16 mouse cellular contexts compared by ENCODE assay signal in genomic region chrX:109626979-109627761, GRCm38 (mm10).
"Had no signal": no experiment of that assay in that cellular context is flagged by ENCODE, and none has a peak within 500 bp of the region (broad histone marks: within the 10 kb centered on the region; RNA-seq: fewer than 3 reads in every experiment).

No protein-coding gene starts in this region.

- H3K27ac ChIP-seq: kidney, postnatal 0 days; limb, embryonic 12.5 days; liver, embryonic 13.5 days; lung, embryonic 15.5 days; macrophage; neural tube, embryonic 12.5 days had no signal

- H3K4me2 ChIP-seq: limb, embryonic 12.5 days; liver, embryonic 13.5 days; lung, embryonic 15.5 days; neural tube, embryonic 12.5 days had no signal

- H3K4me3 ChIP-seq: limb, embryonic 12.5 days; liver, embryonic 13.5 days; lung, embryonic 15.5 days; neural tube, embryonic 12.5 days had no signal

- H3K4me1 ChIP-seq: limb, embryonic 12.5 days; liver, embryonic 13.5 days; lung, embryonic 15.5 days; neural tube, embryonic 12.5 days had no signal

- ATAC-seq: liver, postnatal 0 days had no signal

- H3K36me3 ChIP-seq: limb, embryonic 12.5 days; liver, embryonic 13.5 days; lung, embryonic 15.5 days; neural tube, embryonic 12.5 days had no signal

- DNase-seq: kidney, adult 11 months; kidney, adult 9 months; kidney, postnatal 36 days; layer of hippocampus, adult 9-11 months; layer of hippocampus, postnatal 36 days; liver; liver, embryonic 13.5 days; liver, postnatal 0 days; lung, postnatal 14 days; right cerebral cortex, postnatal 14 days; thymus, postnatal 36 days had no signal

- H3K27me3 ChIP-seq: limb, embryonic 12.5 days; liver, embryonic 13.5 days; lung, embryonic 15.5 days; neural tube, embryonic 12.5 days had no signal

- H3K9ac ChIP-seq: limb, embryonic 12.5 days; liver, embryonic 13.5 days; liver, postnatal 0 days; lung, embryonic 15.5 days; neural tube, embryonic 12.5 days had no signal

- H3K9me3 ChIP-seq: limb, embryonic 12.5 days; liver, embryonic 13.5 days; lung, embryonic 15.5 days; neural tube, embryonic 12.5 days had no signal
